Comparison of ENCODE assay signal across 11 mouse cellular contexts in genomic region chr19:6415454-6415853, GRCm38 (mm10). TPM values are rescaled to one million over a fixed set of nuclear protein-coding genes. Genes with fewer than 3 reads are reported as not detected.
A peak's percentile ranks its signal among the peaks of the same experiment; 100 is the strongest.
DNase-seq lines count a peak whose midpoint lies in the region; ATAC-seq lines count a peak whose summit lies in the region.
"Had no signal": no experiment of that assay in that cellular context is flagged by ENCODE, and none has a peak within 500 bp of the region (broad histone marks: within the 10 kb centered on the region; RNA-seq: fewer than 3 reads in every experiment).

No protein-coding gene starts in this region.

- no peaks in the 10 kb centered on the region for H3K36me3 ChIP-seq in forebrain, embryonic 10.5 days (replicated peaks)
- H3K36me3 ChIP-seq in midbrain, embryonic 10.5 days, result no peaks in the 10 kb centered on the region
- H3K36me3 ChIP-seq: heart, embryonic 15.5 days; stomach, embryonic 15.5 days had no signal

- peak; percentile 35 to 50 for DNase-seq in adrenal gland, postnatal 36 days
- no peak for DNase-seq in adrenal gland, adult 18-20 months (ENCODE audit: low spot score in 2 of 2)
- no peak for DNase-seq in forebrain, embryonic 10.5 days (ENCODE audit: extremely low spot score, low spot score)
- peak; percentile 59 for DNase-seq in kidney, postnatal 10 days
- DNase-seq in midbrain, embryonic 10.5 days (ENCODE audit: low spot score), result no peak
- no peak for DNase-seq in ovary, postnatal 36 days (ENCODE audit: low spot score)
- no peak for DNase-seq in left cerebral cortex, adult 8-10 months (ENCODE audit: low spot score in 2 of 2)

- no peak overlapping the region for H3K4me3 ChIP-seq in forebrain, embryonic 10.5 days
- H3K4me3 ChIP-seq in midbrain, embryonic 10.5 days, result peak overlapping the region; percentile 30; the same call in 1 of the 2 replicates
- H3K4me3 ChIP-seq: heart, embryonic 15.5 days; stomach, embryonic 15.5 days had no signal

- H3K9me3 ChIP-seq in forebrain, embryonic 10.5 days, result no peaks in the 10 kb centered on the region
- H3K9me3 ChIP-seq in midbrain, embryonic 10.5 days (replicated peaks), result no peaks in the 10 kb centered on the region
- H3K9me3 ChIP-seq: heart, embryonic 15.5 days; stomach, embryonic 15.5 days had no signal

- H3K27ac ChIP-seq in forebrain, embryonic 10.5 days, result peak overlapping the region; percentile 66
- peak overlapping the region; percentile 77 for H3K27ac ChIP-seq in midbrain, embryonic 10.5 days (replicated peaks)
- H3K27ac ChIP-seq: heart, embryonic 15.5 days; macrophage; stomach, embryonic 15.5 days had no signal

- peaks cover 74% of the 10 kb centered on the region for H3K4me1 ChIP-seq in forebrain, embryonic 10.5 days
- peaks cover 77% of the 10 kb centered on the region for H3K4me1 ChIP-seq in midbrain, embryonic 10.5 days

- 52% methylated on average over 6 of the region's 6 CpGs for WGBS in forebrain, embryonic 10.5 days
- 46% methylated on average over 6 of the region's 6 CpGs for WGBS in midbrain, embryonic 10.5 days

- H3K27me3 ChIP-seq in forebrain, embryonic 10.5 days (ENCODE audit: poor library complexity, severe bottlenecking), result peaks cover 50% of the 10 kb centered on the region
- peaks cover 60% of the 10 kb centered on the region for H3K27me3 ChIP-seq in midbrain, embryonic 10.5 days (ENCODE audit: low read depth, poor library complexity, severe bottlenecking)

- no peak for ATAC-seq in activated CD4-positive, CD25-positive, alpha-beta regulatory T cell, adult 4 months

RNA-seq across cellular contexts. Expression of gene Nrxn2, which starts 3.1 kb away (rescaled TPM):
- total RNA-seq in adrenal gland, postnatal 36 days (2021), result 1 to 10 TPM; 9.2 TPM
- total RNA-seq in adrenal gland, adult 18-20 months (2021), result 1 to 10 TPM; 6.8 to 7.4 TPM
- polyA plus RNA-seq in forebrain, embryonic 10.5 days (2016; fragmentation: Nextera tagmentation; extraction: Ambion mirVana), result 2.8 and 3.1 TPM in 2 replicates
- 5.1 and 7.2 TPM in 2 replicates for polyA plus RNA-seq in midbrain, embryonic 10.5 days (2016; fragmentation: Nextera tagmentation; extraction: Ambion mirVana)
- polyA plus RNA-seq in activated CD4-positive, CD25-positive, alpha-beta regulatory T cell, adult 4 months (2017; shearing (Covaris generic)), result under 1 TPM in 1 of 2 experiments, not detected in 1; 0.16 TPM
- 100 to 1,000 TPM; 469 to 523 (median 497) TPM for total RNA-seq in left cerebral cortex, adult 8-10 months (2022)
- polyA plus RNA-seq: macrophage had no signal

RNA-seq across cellular contexts. Expression of gene Rasgrp2, which starts 16.3 kb away (rescaled TPM):
- total RNA-seq in adrenal gland, postnatal 36 days (2021), result 10 to 100 TPM; 28.7 to 34.4 TPM
- 10 to 100 TPM; 38.0 to 44.8 TPM for total RNA-seq in adrenal gland, adult 18-20 months (2021)
- polyA plus RNA-seq in forebrain, embryonic 10.5 days (2016; fragmentation: Nextera tagmentation; extraction: Ambion mirVana), result 15.6 and 17.0 TPM in 2 replicates
- polyA plus RNA-seq in midbrain, embryonic 10.5 days (2016; fragmentation: Nextera tagmentation; extraction: Ambion mirVana), result 13.5 and 16.3 TPM in 2 replicates
- polyA plus RNA-seq in activated CD4-positive, CD25-positive, alpha-beta regulatory T cell, adult 4 months (2017; shearing (Covaris generic)), result 100 to 1,000 TPM; 128 to 133 TPM
- 100 to 1,000 TPM; 107 to 128 (median 115) TPM for total RNA-seq in left cerebral cortex, adult 8-10 months (2022)

RNA-seq across cellular contexts. Expression of gene Pygm, which starts 31.3 kb away (rescaled TPM):
- 100 to 1,000 TPM in 1 of 2 experiments, 10 to 100 TPM in 1; 75.6 to 124 TPM for total RNA-seq in adrenal gland, postnatal 36 days (2021)
- 10 to 100 TPM; 55.0 to 65.0 TPM for total RNA-seq in adrenal gland, adult 18-20 months (2021)
- polyA plus RNA-seq in forebrain, embryonic 10.5 days (2016; fragmentation: Nextera tagmentation; extraction: Ambion mirVana), result 0.83 and 2.0 TPM in 2 replicates
- polyA plus RNA-seq in midbrain, embryonic 10.5 days (2016; fragmentation: Nextera tagmentation; extraction: Ambion mirVana), result 2.1 and 2.7 TPM in 2 replicates
- 1 to 10 TPM; 3.7 to 8.0 TPM for polyA plus RNA-seq in activated CD4-positive, CD25-positive, alpha-beta regulatory T cell, adult 4 months (2017; shearing (Covaris generic))
- total RNA-seq in left cerebral cortex, adult 8-10 months (2022), result 10 to 100 TPM; 25.2 to 37.8 (median 32.7) TPM

RNA-seq across cellular contexts. Expression of gene Sf1, which starts 52.0 kb away (rescaled TPM):
- 100 to 1,000 TPM; 169 to 224 TPM for total RNA-seq in adrenal gland, postnatal 36 days (2021)
- 100 to 1,000 TPM; 233 to 277 TPM for total RNA-seq in adrenal gland, adult 18-20 months (2021)
- 201 TPM in 2 replicates for polyA plus RNA-seq in forebrain, embryonic 10.5 days (2016; fragmentation: Nextera tagmentation; extraction: Ambion mirVana)
- polyA plus RNA-seq in midbrain, embryonic 10.5 days (2016; fragmentation: Nextera tagmentation; extraction: Ambion mirVana), result 189 and 194 TPM in 2 replicates
- polyA plus RNA-seq in activated CD4-positive, CD25-positive, alpha-beta regulatory T cell, adult 4 months (2017; shearing (Covaris generic)), result 10 to 100 TPM; 47.6 to 48.6 TPM
- 100 to 1,000 TPM; 164 to 203 (median 187) TPM for total RNA-seq in left cerebral cortex, adult 8-10 months (2022)

Comparison
In these comparisons a context has a peak if more than half of its experiments do, and no peak if none do; other contexts are left out.
1. DNase-seq: peak in adrenal gland, postnatal 36 days (2 of 2) and kidney, postnatal 10 days (single experiment); none in adrenal gland, adult 18-20 months (0 of 2), forebrain, embryonic 10.5 days (single experiment), midbrain, embryonic 10.5 days (single experiment), ovary, postnatal 36 days (single experiment) and left cerebral cortex, adult 8-10 months (0 of 2).
2. RNA of gene Nrxn2, which starts 3.1 kb away (total RNA-seq): 469 to 523 TPM in left cerebral cortex, adult 8-10 months; 9.2 TPM in adrenal gland, postnatal 36 days and 6.8 to 7.4 TPM in adrenal gland, adult 18-20 months; every median in the first group is over 10 times any median in the second.